Mouse (Mus musculus): ENCODE measurements around the gene Prpf4b. TPM values are rescaled to one million over a fixed set of nuclear protein-coding genes. Genes with fewer than 3 reads are reported as not detected.
"Not testable (repeated sequence)": the region's sequence is repeated elsewhere in the genome, so short reads cannot be mapped to it uniquely, and the experiment has no call there.

The Prpf4b gene
- polyA plus RNA-seq, 1 experiment: 7.4 TPM

DNA sequence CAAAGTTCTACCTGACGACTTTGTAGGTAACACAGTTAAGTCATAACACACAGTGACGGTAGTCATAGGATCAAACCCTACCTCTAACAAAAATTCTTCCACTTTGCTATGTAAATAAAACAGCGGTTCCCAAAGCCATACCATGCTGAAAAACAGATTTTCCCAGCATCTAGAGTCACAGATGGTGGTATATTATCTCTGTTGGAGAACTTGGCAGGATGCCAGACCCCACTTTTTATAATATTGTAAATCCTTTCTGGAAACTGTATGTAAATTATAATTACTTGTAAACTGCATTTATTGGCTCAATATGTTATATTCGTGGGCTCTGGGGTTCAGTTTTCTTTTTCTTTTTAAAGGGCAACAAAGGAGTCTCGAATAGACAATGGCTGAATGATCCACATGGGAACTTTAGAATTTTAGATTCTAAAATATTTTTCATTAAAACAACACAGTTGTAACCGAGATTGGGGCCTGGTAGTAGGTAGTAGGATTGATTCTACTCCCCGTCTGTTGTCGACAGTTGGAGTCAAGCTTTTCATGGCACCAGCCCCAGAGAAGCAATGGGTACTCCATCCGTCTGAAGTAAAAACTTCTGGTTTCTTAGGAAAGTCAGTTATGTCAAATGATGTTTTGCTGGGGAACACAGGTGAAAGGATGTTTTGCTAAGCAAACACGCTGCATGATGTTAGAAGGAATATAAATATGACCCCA, 60.0 kb downstream of the Prpf4b start:
- H3K4me3 ChIP-seq (replicated peaks): no peak overlapping the region
- H3K36me3 ChIP-seq (replicated peaks; ENCODE audit: low read length): no peaks in the 10 kb centered on the region
- H3K27me3 ChIP-seq (replicated peaks): peaks cover 4% of the 10 kb centered on the region
- no peaks in the 10 kb centered on the region for H3K4me1 ChIP-seq
- peaks cover 20% of the 10 kb centered on the region for H3K9me3 ChIP-seq
- TF ChIP-seq FLI1 (IDR thresholded peaks at IDR 0.05; ENCODE audit: low read length) (no peak), GATA1 (IDR thresholded peaks at IDR 0.05; ENCODE audit: borderline replicate concordance, low read length) (no peak)

DNA sequence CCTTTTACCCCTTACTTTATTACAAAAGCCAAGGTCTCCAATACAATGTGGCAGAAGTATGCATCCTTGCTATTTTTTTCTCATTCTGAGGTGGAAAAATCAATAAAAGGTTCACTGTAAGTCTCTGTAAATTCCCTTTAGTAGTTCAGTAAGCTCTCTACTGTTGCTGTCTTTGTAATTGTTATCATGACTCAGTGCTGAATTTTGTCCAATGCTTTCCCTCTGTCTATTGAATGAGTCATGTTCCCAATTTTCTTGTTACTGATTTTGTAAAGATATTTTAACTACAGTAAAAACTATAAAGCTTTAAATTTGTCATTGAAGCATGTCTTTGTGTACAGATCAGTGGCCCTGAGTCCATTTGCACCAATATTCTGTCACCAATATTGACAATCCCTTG, 67.3 kb downstream of the Prpf4b start:
- Histone ChIP-seq H3K36me3 (replicated peaks; ENCODE audit: low read length) (no peaks in the 10 kb centered on the region), H3K9me3 (peaks cover 14% of the 10 kb centered on the region), H3K4me3 (replicated peaks) (no peak overlapping the region), H3K27me3 (replicated peaks) (no peaks in the 10 kb centered on the region), H3K4me1 (no peaks in the 10 kb centered on the region)
- TF ChIP-seq FLI1 (IDR thresholded peaks at IDR 0.05; ENCODE audit: low read length) (no peak), GATA1 (IDR thresholded peaks at IDR 0.05; ENCODE audit: borderline replicate concordance, low read length) (no peak)

DNA sequence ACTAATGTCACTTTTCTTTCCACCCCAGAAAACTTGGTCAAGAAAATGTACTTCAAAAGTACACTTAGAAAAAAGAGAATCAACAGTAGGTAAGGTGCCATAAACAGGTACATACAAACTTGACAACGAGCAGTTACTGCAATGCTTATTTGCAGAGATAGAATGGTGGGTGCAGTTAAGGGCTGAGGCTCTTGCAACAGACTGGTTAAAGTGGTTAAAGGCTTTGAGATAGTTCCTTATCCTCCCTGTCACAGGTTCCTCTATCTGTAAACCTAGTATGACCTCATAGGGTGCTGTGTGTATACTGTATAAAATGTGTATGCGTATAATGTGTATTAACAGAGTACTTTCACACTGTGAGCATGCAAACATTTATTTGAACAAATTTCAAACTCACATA, 76.3 kb downstream of the Prpf4b start:
- not testable (repeated sequence) for H3K27me3 ChIP-seq (replicated peaks); H3K4me1 ChIP-seq; H3K36me3 ChIP-seq (replicated peaks; ENCODE audit: low read length); H3K4me3 ChIP-seq (replicated peaks); H3K9me3 ChIP-seq

Other genes with a start within 250 kb of the Prpf4b start
- gene Pxdc1, start 221.8 kb upstream of the Prpf4b start, polyA plus RNA-seq (2012; ENCODE audit: insufficient read depth, low replicate concordance): 6.4 and 7.2 TPM in 2 replicates
- gene Fam50b, start 140.5 kb upstream of the Prpf4b start, polyA plus RNA-seq (2012; ENCODE audit: insufficient read depth, low replicate concordance): not detected in 2 replicates
- not detected in 2 replicates for gene Fam217a, start 49.0 kb downstream of the Prpf4b start, polyA plus RNA-seq (2012; ENCODE audit: insufficient read depth, low replicate concordance)
- gene 4933417A18Rik, start 49.1 kb downstream of the Prpf4b start, polyA plus RNA-seq (2012; ENCODE audit: insufficient read depth, low replicate concordance): not detected in 2 replicates
- gene Eci3, start 88.5 kb downstream of the Prpf4b start, polyA plus RNA-seq (2012; ENCODE audit: insufficient read depth, low replicate concordance): not detected in 2 replicates
- 17.1 TPM in 1 of 2 replicates, not detected in the other for gene Eci2, start 151.8 kb downstream of the Prpf4b start, polyA plus RNA-seq (2012; ENCODE audit: insufficient read depth, low replicate concordance)

All from megakaryocyte, embryonic 14.5 days (primary cell).